Mouse (Mus musculus) spleen, adult 2 months (tissue): ENCODE measurements around the gene Bub1b.

Source experiments
- CTCF ChIP-seq: fragments of 200-500 bp; IDR thresholded peaks from 2 replicates; pipeline ENCODE4 v1.5.1; 2011; ENCODE audit warnings: mild to moderate bottlenecking, inconsistent platforms; ENCODE audit not compliant: insufficient read depth, insufficient read length, insufficient replicate concordance; ENCODE audit errors: extremely low read depth
- POLR2A ChIP-seq: fragments of 200-500 bp; IDR thresholded peaks from 2 replicates; pipeline ENCODE4 v1.6.1; 2011; ENCODE audit warnings: low read depth, low read length, inconsistent platforms

DNA sequence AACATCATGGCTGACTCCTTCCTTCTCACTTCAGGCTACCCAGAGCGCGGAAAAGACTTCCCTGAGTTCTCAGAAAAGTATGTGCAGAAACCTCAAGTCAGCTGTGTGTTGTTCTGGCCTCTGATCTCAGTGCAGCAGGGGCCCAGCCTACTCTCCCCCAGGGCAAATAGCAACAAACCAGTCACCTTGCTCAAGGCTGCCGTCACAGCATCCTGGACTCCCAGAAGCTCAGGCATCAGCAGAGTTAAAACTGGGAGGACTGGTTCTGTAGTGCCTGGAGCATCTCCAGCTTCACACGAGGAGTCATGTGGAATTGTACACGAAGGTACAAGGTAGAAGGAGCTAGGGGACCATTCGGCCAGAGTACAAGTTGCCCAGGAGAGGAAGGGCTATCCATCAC lies 71.2 kb downstream of the Bub1b start:
- no peak for TF ChIP-seq CTCF
- TF ChIP-seq POLR2A, result no peak
